Mouse (Mus musculus) stomach, embryonic 16.5 days (tissue): ENCODE data around the gene Fhl2. TPM values are rescaled to one million over a fixed set of nuclear protein-coding genes. Genes with fewer than 3 reads are reported as not detected.
A peak's percentile ranks its signal among the peaks of the same experiment; 100 is the strongest.

ENCODE experiments used
- ATAC-seq: fragments of 200-750 bp; cut with Nextera tagmentation; 2 replicates; pipeline ENCODE4 v1.8.0; 2017; ENCODE audit warnings: moderate number of reproducible peaks, moderate TSS enrichment; ENCODE audit not compliant: insufficient read depth, low FRiP score
- H3K27ac ChIP-seq: fragments of 300-500 bp; sonication (generic); 2 replicates; pipeline ENCODE4 v1.5.1; 2014; ENCODE audit warnings: low read length
- H3K27me3 ChIP-seq: fragments of 300-500 bp; sonication (generic); 2 replicates; pipeline ENCODE4 v1.6.1; 2014; ENCODE audit warnings: low read length, control low read depth, mixed read lengths; ENCODE audit not compliant: control insufficient read depth, insufficient read depth
- H3K36me3 ChIP-seq: fragments of 300-500 bp; sonication (generic); 2 replicates; pipeline ENCODE4 v1.6.1; 2014; ENCODE audit warnings: low read length; ENCODE audit not compliant: control insufficient read depth, insufficient read depth
- H3K4me1 ChIP-seq: fragments of 300-500 bp; sonication (generic); 2 replicates; pipeline ENCODE4 v1.6.1; 2014; ENCODE audit warnings: low read length, control low read depth, mixed read lengths; ENCODE audit not compliant: control insufficient read depth, insufficient read depth
- H3K4me2 ChIP-seq: fragments of 300-500 bp; sonication (generic); 2 replicates; pipeline ENCODE4 v1.6.1; 2014; ENCODE audit warnings: low read depth, low read length, mixed read lengths
- H3K4me3 ChIP-seq: fragments of 300-500 bp; sonication (generic); replicated peaks from 2 replicates; pipeline ENCODE4 v1.5.1; 2014; ENCODE audit warnings: mild to moderate bottlenecking, low read length
- H3K9ac ChIP-seq: fragments of 300-500 bp; sonication (generic); 2 replicates; pipeline ENCODE4 v1.6.1; 2014; ENCODE audit warnings: low read length
- H3K9me3 ChIP-seq: fragments of 300-500 bp; sonication (generic); replicated peaks from 2 replicates; pipeline ENCODE4 v1.6.1; 2016; ENCODE audit warnings: low read length, control low read depth; ENCODE audit not compliant: control insufficient read depth
- WGBS: fragments of 180-500 bp; shearing (Covaris S2); extraction: QIAGEN DNeasy Blood & Tissue Kit; methylation state at CpG from one replicate; pipeline ENCODE4 v1.1.7; 2014; 5-methylcytosine and 5-hydroxymethylcytosine counted together
- polyA plus RNA-seq: library from polyadenylated mRNA; unstranded; fragments of >200 nt; fragmentation: Nextera tagmentation; extraction: Ambion mirVana; gene quantifications from 2 replicates; pipeline ENCODE4 v1.2.1, GENCODE M21; 2015

The Fhl2 gene
- polyA plus RNA-seq, 1 experiment from 2014 or later: 91.2 TPM

DNA sequence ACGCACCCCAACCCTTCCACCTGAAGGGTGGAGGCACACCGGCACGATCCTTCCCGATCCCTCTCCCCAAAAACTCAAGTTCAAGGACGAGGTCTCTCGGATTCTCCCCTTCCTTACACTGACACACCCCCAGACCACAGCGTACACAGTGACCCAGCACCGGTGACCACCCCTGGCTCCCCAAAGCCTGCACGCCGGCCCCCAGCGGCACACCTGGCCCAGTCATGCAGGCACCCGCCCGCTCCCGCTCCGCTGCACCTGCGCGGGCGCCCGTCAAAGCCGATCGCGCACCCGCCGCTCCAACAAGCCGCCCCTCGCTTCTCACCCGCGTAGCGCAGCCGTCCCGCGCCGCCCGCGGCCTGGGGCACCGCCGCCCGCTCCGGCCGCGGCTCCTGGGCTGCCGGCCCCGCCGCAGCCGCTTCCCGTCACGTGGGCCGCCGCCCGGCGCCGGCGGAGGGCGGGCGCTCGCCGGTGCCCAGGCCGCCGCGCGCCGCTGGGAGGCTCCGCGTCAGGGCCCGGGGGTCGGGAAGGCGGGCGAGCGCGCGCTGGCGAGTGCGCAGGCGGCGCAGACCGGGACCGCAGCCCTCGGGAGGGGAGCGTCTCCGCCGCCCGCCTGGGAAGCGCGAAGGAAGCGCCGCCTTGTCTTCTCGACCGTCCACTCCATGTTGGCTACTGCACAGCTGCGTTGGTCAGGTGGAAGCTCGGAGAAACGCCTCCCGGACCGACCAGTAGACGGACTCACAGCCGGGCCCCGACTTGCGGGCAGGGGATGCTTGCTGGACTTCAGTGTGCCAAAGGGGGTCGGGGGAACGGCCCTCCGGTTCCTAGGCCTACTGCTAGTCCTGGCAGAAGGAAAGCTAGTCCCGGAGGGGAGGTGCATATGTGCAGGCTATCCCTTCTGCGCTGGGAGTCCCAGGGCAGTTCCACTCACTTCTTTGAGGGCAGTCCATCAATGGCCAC lies 104.4 kb downstream of the Fhl2 start:
- Histone ChIP-seq H3K9me3 (no peaks in the 10 kb centered on the region), H3K36me3 (no peaks in the 10 kb centered on the region), H3K4me3 (peak overlapping the region; percentile 81), H3K27me3 (no peaks in the 10 kb centered on the region), H3K9ac (peak overlapping the region; percentile 90), H3K4me2 (peak overlapping the region; percentile 89), H3K4me1 (peaks cover 13% of the 10 kb centered on the region), H3K27ac (peak overlapping the region; percentile 70)
- ATAC-seq: peak; percentile 88
- WGBS: under 1% methylated on average over 98 of the region's 102 CpGs

DNA sequence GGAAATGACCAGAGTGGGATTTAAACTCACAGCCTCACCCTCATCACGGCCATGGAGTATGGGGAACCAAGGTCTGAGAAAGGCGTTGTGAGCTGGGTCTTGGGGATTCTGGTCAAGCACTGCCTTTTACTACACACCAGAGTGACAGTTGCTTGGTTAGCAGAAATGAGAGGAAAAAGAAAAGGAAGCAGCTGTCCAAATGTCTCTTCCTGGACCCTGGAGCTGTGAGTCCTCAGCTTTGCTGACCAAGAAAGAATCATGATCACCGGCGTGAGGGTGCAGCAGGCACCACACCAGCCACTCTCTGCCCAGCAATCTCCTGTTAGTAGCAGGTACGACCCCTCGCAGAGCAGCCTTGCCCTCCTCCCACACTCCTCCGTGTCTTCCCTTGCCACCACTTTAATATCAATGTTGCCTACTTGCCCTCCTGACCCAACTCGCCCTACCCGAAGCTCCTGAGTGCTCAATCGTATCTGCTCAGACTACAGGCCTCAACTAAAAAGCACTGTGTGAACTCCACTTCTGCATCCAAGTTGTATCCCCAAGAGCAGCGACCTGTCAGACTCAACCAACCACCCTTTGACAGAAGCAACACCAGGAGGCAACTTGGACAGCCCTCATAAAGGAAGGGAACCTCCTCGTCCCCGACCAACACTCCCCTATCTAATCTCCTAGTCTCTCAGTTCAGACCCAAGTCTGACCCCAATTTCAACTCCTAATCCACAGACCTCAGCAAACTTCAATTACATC lies 105.3 kb downstream of the Fhl2 start:
- Histone ChIP-seq H3K9me3 (no peaks in the 10 kb centered on the region), H3K27ac (no peak overlapping the region; the same call in 1 of the 2 replicates), H3K4me1 (peaks cover 13% of the 10 kb centered on the region), H3K27me3 (no peaks in the 10 kb centered on the region), H3K4me3 (peak overlapping the region; percentile 81), H3K4me2 (peak overlapping the region; percentile 89), H3K9ac (peak overlapping the region; percentile 90), H3K36me3 (no peaks in the 10 kb centered on the region)
- ATAC-seq: 0 out of 2 replicates have a peak, but pooled peaks have one; percentile 9
- WGBS: 40% methylated on average over 13 of the region's 13 CpGs

DNA sequence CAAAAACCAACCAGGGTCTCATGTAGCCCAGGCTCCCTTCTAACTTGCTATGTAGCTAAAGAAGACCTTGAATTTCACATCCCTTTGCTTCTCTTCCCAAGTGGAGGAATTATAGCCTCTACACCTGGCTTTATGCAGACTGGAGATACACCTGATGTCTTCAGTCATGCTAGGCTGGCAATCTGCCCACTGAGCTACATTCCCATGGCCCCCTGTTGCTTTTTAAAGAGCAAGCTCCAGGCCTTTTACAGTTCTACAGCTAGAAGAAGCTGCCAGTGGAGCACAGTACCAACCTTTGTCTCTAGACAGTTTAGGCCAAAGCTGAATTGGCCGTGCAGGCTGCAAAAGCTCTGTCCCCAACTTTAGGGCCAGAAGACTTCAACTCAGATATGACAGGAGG lies 106.4 kb downstream of the Fhl2 start:
- ATAC-seq: no peak
- Histone ChIP-seq H3K9me3 (no peaks in the 10 kb centered on the region), H3K36me3 (no peaks in the 10 kb centered on the region), H3K27ac (no peak overlapping the region), H3K4me3 (no peak overlapping the region), H3K4me2 (no peak overlapping the region), H3K27me3 (no peaks in the 10 kb centered on the region), H3K4me1 (peaks cover 13% of the 10 kb centered on the region), H3K9ac (no peak overlapping the region)
- WGBS: 81% methylated on average over 1 of the region's 1 CpGs

DNA sequence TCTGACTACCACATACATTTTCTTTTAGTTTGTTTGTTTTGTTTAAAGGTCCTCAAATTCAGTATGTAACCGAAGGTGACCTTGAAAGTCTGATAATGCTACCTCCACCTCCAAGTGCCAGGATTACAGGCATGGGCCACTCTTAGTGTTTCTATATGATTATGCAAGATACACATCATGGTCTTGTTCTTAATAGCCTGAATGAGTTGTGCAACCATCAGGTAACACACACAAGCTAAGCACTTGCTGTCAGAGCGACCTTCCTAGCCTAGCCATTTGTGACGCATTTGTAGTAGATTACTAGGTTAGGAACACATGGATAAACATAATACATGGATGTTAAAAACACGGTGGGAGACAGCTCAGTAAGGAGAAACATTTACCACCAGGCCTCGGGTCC lies 113.8 kb downstream of the Fhl2 start:
- 75% methylated on average over 5 of the region's 5 CpGs for WGBS
- no peak overlapping the region for H3K9ac ChIP-seq
- no peaks in the 10 kb centered on the region for H3K36me3 ChIP-seq
- H3K4me1 ChIP-seq: no peaks in the 10 kb centered on the region
- H3K9me3 ChIP-seq: no peaks in the 10 kb centered on the region
- no peak overlapping the region for H3K4me2 ChIP-seq
- H3K4me3 ChIP-seq: no peak overlapping the region
- no peak overlapping the region for H3K27ac ChIP-seq
- ATAC-seq: no peak
- no peaks in the 10 kb centered on the region for H3K27me3 ChIP-seq

DNA sequence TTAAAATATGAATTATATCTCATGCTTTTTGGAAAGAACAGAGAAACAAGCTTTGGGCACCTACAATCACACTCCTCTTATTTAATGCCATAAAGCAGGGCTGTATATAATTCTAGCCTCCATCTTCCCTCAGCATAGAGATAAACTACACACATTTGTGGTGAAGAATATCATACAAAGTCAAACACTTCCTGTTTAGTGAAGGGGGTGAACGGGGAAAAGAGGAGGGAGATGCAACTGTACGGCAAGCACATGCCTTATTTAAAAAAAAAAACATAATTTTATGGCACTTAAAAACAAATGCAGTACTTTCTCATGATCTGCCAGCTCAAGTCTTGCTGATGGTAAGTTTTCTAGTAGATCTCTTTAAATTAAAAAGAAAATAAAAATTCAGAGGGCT lies 118.7 kb downstream of the Fhl2 start:
- Histone ChIP-seq H3K4me1 (no peaks in the 10 kb centered on the region), H3K27me3 (no peaks in the 10 kb centered on the region), H3K36me3 (0 out of 2 replicates have a peak, but pooled peaks cover 9% of the 10 kb centered on the region), H3K4me2 (no peak overlapping the region), H3K27ac (no peak overlapping the region), H3K9ac (no peak overlapping the region), H3K9me3 (no peaks in the 10 kb centered on the region), H3K4me3 (no peak overlapping the region)
- WGBS: 72% methylated on average over 2 of the region's 2 CpGs
- ATAC-seq: no peak

DNA sequence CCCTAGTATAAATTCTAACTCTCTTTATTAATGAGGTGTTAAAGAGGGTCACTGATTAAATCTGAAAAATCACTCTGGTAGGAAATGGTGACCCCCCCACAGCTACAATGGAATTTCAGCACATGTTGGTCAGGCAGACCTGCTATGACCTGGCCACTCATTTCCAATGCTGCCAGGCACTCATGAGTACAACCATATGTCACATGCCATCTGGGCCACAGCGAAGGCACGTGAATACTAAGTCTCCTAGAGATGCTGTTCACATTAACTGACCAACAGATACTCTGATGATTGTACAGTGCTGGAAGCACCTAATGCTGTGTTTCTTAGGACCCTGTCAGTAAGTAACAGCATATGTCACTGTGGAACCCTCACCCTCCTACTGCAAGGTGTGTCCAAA lies 122.0 kb downstream of the Fhl2 start:
- Histone ChIP-seq H3K4me2 (no peak overlapping the region), H3K9me3 (no peaks in the 10 kb centered on the region), H3K27me3 (no peaks in the 10 kb centered on the region), H3K9ac (no peak overlapping the region), H3K27ac (no peak overlapping the region), H3K36me3 (0 out of 2 replicates have a peak, but pooled peaks cover 9% of the 10 kb centered on the region), H3K4me3 (no peak overlapping the region), H3K4me1 (no peaks in the 10 kb centered on the region)
- ATAC-seq: no peak
- WGBS: 95% methylated on average over 2 of the region's 2 CpGs

Other genes with a start within 250 kb of the Fhl2 start
- gene Gpr45, start 244.1 kb downstream of the Fhl2 start, polyA plus RNA-seq: 3.7 and 4.0 TPM in 2 replicates
- gene Tgfbrap1, start 98.3 kb downstream of the Fhl2 start, polyA plus RNA-seq: 9.5 and 10.2 TPM in 2 replicates
- gene AI597479, start 98.3 kb downstream of the Fhl2 start, polyA plus RNA-seq: 28.9 and 29.1 TPM in 2 replicates
- 34.1 and 36.3 TPM in 2 replicates for gene Nck2, start 247.6 kb upstream of the Fhl2 start, polyA plus RNA-seq